Comparison of ENCODE assay signal across 18 mouse cellular contexts in the genomic region with DNA sequence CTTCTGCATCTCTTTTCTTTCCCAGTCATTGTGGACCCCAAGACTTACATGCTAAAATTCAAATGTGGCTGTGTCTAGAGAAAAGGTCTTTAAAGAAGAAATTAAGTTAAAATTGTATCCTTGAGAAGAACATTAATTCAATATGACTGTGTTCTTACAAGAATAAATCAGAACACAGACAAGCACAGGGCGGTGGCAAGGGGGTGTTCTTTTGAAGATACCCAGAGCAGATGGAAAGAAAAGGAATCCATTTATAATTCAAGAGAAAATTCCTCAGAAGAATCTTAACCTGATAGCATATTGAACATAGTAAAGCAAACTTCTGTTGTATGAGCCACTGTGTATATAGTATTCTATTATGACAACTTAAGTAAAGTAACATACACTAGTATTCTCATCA.
"Had no signal": no experiment of that assay in that cellular context is flagged by ENCODE, and none has a peak within 500 bp of the region (broad histone marks: within the 10 kb centered on the region; RNA-seq: fewer than 3 reads in every experiment).

No protein-coding gene starts in this region.

- H3K9ac ChIP-seq: liver, postnatal 0 days; lung, embryonic 15.5 days; midbrain, embryonic 13.5 days; midbrain, embryonic 15.5 days; neural tube, embryonic 12.5 days; stomach, embryonic 15.5 days had no signal

- H3K27ac ChIP-seq: lung, embryonic 15.5 days; macrophage; midbrain, embryonic 13.5 days; midbrain, embryonic 15.5 days; neural tube, embryonic 12.5 days; stomach, embryonic 15.5 days; stomach, postnatal 0 days had no signal

- DNase-seq: liver, postnatal 0 days; lung, adult 2 months; lung, postnatal 14 days; lung, postnatal 36 days; right cerebral cortex, postnatal 25 days; thymus, adult 2 months; thymus, postnatal 25 days; thymus, postnatal 4 days had no signal

- H3K4me3 ChIP-seq: lung, embryonic 15.5 days; megakaryocyte, embryonic 14.5 days; midbrain, embryonic 13.5 days; midbrain, embryonic 15.5 days; neural tube, embryonic 12.5 days; stomach, embryonic 15.5 days had no signal

- ATAC-seq: liver, postnatal 0 days; lung, postnatal 0 days; midbrain, embryonic 13.5 days; midbrain, embryonic 15.5 days had no signal

- H3K4me1 ChIP-seq: lung, embryonic 15.5 days; megakaryocyte, embryonic 14.5 days; midbrain, embryonic 13.5 days; midbrain, embryonic 15.5 days; neural tube, embryonic 12.5 days; stomach, embryonic 15.5 days had no signal

- H3K9me3 ChIP-seq: lung, embryonic 15.5 days; megakaryocyte, embryonic 14.5 days; midbrain, embryonic 13.5 days; midbrain, embryonic 15.5 days; neural tube, embryonic 12.5 days; stomach, embryonic 15.5 days had no signal

- H3K27me3 ChIP-seq: lung, embryonic 15.5 days; megakaryocyte, embryonic 14.5 days; midbrain, embryonic 13.5 days; midbrain, embryonic 15.5 days; neural tube, embryonic 12.5 days; stomach, embryonic 15.5 days had no signal

- H3K36me3 ChIP-seq: lung, embryonic 15.5 days; midbrain, embryonic 13.5 days; midbrain, embryonic 15.5 days; neural tube, embryonic 12.5 days; stomach, embryonic 15.5 days had no signal

- H3K4me2 ChIP-seq: lung, embryonic 15.5 days; midbrain, embryonic 11.5 days; midbrain, embryonic 13.5 days; midbrain, embryonic 15.5 days; neural tube, embryonic 12.5 days; stomach, embryonic 15.5 days had no signal
